Mouse (Mus musculus): ENCODE measurements around the gene Rec114. TPM values are rescaled to one million over a fixed set of nuclear protein-coding genes. Genes with fewer than 3 reads are reported as not detected.

Rec114 gene
- total and polyA plus RNA-seq, 2 experiments from 2014 or later, result 2.0 to 6.7 TPM

DNA sequence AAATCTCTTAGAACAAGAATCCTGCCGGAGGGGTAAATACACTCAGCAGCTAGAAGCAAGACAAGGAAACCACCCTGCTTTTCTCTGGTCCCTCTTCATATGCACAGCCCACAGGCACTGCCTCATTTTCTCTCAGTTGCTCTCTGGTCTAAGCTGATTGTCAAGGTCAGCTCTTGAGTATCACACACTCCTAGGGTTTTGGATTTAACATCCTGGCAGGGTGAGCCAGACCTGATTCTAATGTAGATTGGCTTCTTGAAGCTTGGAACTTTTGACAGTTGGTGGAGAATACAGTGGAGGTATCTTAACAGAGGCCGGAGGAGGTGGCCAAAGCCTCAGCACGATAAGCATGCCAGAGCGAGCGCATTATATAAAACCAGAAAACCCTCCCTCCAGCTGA lies 20.6 kb upstream of the Rec114 start:
- Histone ChIP-seq H3K36me3 (ENCODE audit: insufficient read depth, low read length) (no peaks in the 10 kb centered on the region), H3K9me3 (ENCODE audit: low read length) (no peaks in the 10 kb centered on the region), H3K4me3 (ENCODE audit: low read length) (no peak overlapping the region), H3K27ac (no peak overlapping the region), H3K27me3 (ENCODE audit: insufficient read depth, low read length) (no peaks in the 10 kb centered on the region), H3K9ac (replicated peaks; ENCODE audit: low read length) (no peak overlapping the region), H3K4me1 (ENCODE audit: insufficient read depth, low read length) (no peaks in the 10 kb centered on the region), H3K4me2 (ENCODE audit: low read depth, low read length) (no peak overlapping the region)
- DNase-seq (ENCODE audit: low spot score) (no peak), ATAC-seq (no peak)
- WGBS, result 57% methylated on average over 5 of the region's 5 CpGs
- no peak for TF ChIP-seq CTCF (IDR thresholded peaks at IDR 0.05; ENCODE audit: low read depth)

- no peaks in the 10 kb centered on the region for H3K4me1 ChIP-seq (ENCODE audit: insufficient read depth, low read length)
- no peak for TF ChIP-seq CTCF (IDR thresholded peaks at IDR 0.05; ENCODE audit: low read depth)
- ATAC-seq, result no peak
- no peak overlapping the region for H3K27ac ChIP-seq
- 91% methylated on average over 4 of the region's 4 CpGs for WGBS
- no peak for DNase-seq (ENCODE audit: low spot score)
- H3K4me3 ChIP-seq (ENCODE audit: low read length), result no peak overlapping the region
- no peak overlapping the region for H3K4me2 ChIP-seq (ENCODE audit: low read depth, low read length)
- no peaks in the 10 kb centered on the region for H3K36me3 ChIP-seq (ENCODE audit: insufficient read depth, low read length)
- H3K9me3 ChIP-seq (ENCODE audit: low read length), result no peaks in the 10 kb centered on the region
- H3K27me3 ChIP-seq (ENCODE audit: insufficient read depth, low read length), result no peaks in the 10 kb centered on the region
- no peak overlapping the region for H3K9ac ChIP-seq (replicated peaks; ENCODE audit: low read length)
Observed at GRCm38 (mm10) chr9:58763114-58763513, 19.4 kb upstream of the Rec114 start.

DNA sequence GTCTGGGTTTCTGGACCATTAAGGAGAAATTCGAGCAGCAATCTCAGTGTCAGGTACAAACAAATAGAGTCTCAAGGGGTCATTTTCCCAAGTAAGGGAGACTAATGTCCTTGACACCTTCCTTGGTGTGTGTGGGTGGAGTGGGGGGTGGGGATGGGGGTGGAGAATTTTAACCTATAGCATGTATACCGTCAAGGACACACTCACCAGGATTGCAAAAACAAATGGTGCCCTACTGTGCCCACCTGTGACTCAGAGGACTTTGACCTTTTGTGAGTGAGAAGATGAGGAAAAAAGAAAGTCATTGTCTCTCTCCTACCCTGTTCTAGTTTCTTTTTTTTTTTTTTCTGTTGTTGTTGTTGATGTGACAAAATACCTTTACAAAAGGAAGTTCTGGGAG lies 18.3 kb upstream of the Rec114 start:
- 54% methylated on average over 2 of the region's 2 CpGs for WGBS
- DNase-seq (ENCODE audit: low spot score), result no peak

GRCm38 (mm10) chr9:58758754-58759153 lies 15.0 kb upstream of the Rec114 start:
- Histone ChIP-seq H3K27ac (no peak overlapping the region), H3K4me1 (ENCODE audit: insufficient read depth, low read length) (no peaks in the 10 kb centered on the region), H3K27me3 (ENCODE audit: insufficient read depth, low read length) (no peaks in the 10 kb centered on the region), H3K9ac (replicated peaks; ENCODE audit: low read length) (no peak overlapping the region), H3K4me3 (ENCODE audit: low read length) (no peak overlapping the region), H3K9me3 (ENCODE audit: low read length) (no peaks in the 10 kb centered on the region), H3K36me3 (ENCODE audit: insufficient read depth, low read length) (no peaks in the 10 kb centered on the region), H3K4me2 (ENCODE audit: low read depth, low read length) (no peak overlapping the region)
- WGBS, result 78% methylated on average over 7 of the region's 7 CpGs
- no peak for ATAC-seq
- no peak for TF ChIP-seq CTCF (IDR thresholded peaks at IDR 0.05; ENCODE audit: low read depth)
- DNase-seq (ENCODE audit: low spot score), result no peak

More for the DNA sequence above, 18.3 kb upstream of the Rec114 start:
- H3K4me2 ChIP-seq (ENCODE audit: low read depth, low read length), result no peak overlapping the region
- ATAC-seq, result no peak
- H3K27me3 ChIP-seq (ENCODE audit: insufficient read depth, low read length), result no peaks in the 10 kb centered on the region
- no peak overlapping the region for H3K9ac ChIP-seq (replicated peaks; ENCODE audit: low read length)
- no peak overlapping the region for H3K4me3 ChIP-seq (ENCODE audit: low read length)
- TF ChIP-seq CTCF (IDR thresholded peaks at IDR 0.05; ENCODE audit: low read depth), result no peak
- no peak overlapping the region for H3K27ac ChIP-seq
- no peaks in the 10 kb centered on the region for H3K36me3 ChIP-seq (ENCODE audit: insufficient read depth, low read length)
- H3K9me3 ChIP-seq (ENCODE audit: low read length), result no peaks in the 10 kb centered on the region
- no peaks in the 10 kb centered on the region for H3K4me1 ChIP-seq (ENCODE audit: insufficient read depth, low read length)

GRCm38 (mm10) chr9:58756371-58757132 lies 12.8 kb upstream of the Rec114 start:
- no peaks in the 10 kb centered on the region for H3K4me1 ChIP-seq (ENCODE audit: insufficient read depth, low read length)
- no peaks in the 10 kb centered on the region for H3K36me3 ChIP-seq (ENCODE audit: insufficient read depth, low read length)
- H3K9me3 ChIP-seq (ENCODE audit: low read length), result no peaks in the 10 kb centered on the region
- ATAC-seq, result no peak
- no peaks in the 10 kb centered on the region for H3K27me3 ChIP-seq (ENCODE audit: insufficient read depth, low read length)
- peak; percentile 34; the same call in 1 of the 2 replicates for TF ChIP-seq CTCF (IDR thresholded peaks at IDR 0.05; ENCODE audit: low read depth)
- no peak overlapping the region for H3K27ac ChIP-seq
- no peak for DNase-seq (ENCODE audit: low spot score)
- H3K4me3 ChIP-seq (ENCODE audit: low read length), result no peak overlapping the region
- WGBS, result 75% methylated on average over 12 of the region's 12 CpGs
- no peak overlapping the region for H3K9ac ChIP-seq (replicated peaks; ENCODE audit: low read length)
- no peak overlapping the region for H3K4me2 ChIP-seq (ENCODE audit: low read depth, low read length)

- WGBS, result 61% methylated on average over 1 of the region's 1 CpGs
Observed at GRCm38 (mm10) chr9:58753606-58754005, 9.8 kb upstream of the Rec114 start.

GRCm38 (mm10) chr9:58748142-58748541 lies 4.4 kb upstream of the Rec114 start:
- H3K27me3 ChIP-seq (ENCODE audit: insufficient read depth, low read length), result no peaks in the 10 kb centered on the region
- H3K9me3 ChIP-seq (ENCODE audit: low read length), result no peaks in the 10 kb centered on the region
- TF ChIP-seq CTCF (IDR thresholded peaks at IDR 0.05; ENCODE audit: low read depth), result no peak
- no peak overlapping the region for H3K27ac ChIP-seq
- H3K4me1 ChIP-seq (ENCODE audit: insufficient read depth, low read length), result peaks cover 5% of the 10 kb centered on the region; the same call in 1 of the 2 replicates
- DNase-seq (ENCODE audit: low spot score), result no peak
- no peak overlapping the region for H3K4me3 ChIP-seq (ENCODE audit: low read length)
- 61% methylated on average over 4 of the region's 4 CpGs for WGBS
- no peak overlapping the region for H3K9ac ChIP-seq (replicated peaks; ENCODE audit: low read length)
- no peak for ATAC-seq
- no peak overlapping the region for H3K4me2 ChIP-seq (ENCODE audit: low read depth, low read length)
- H3K36me3 ChIP-seq (ENCODE audit: insufficient read depth, low read length), result no peaks in the 10 kb centered on the region

More at GRCm38 (mm10) chr9:58753606-58754005, 9.8 kb upstream of the Rec114 start:
- no peaks in the 10 kb centered on the region for H3K36me3 ChIP-seq (ENCODE audit: insufficient read depth, low read length)
- H3K4me1 ChIP-seq (ENCODE audit: insufficient read depth, low read length), result no peaks in the 10 kb centered on the region
- peak; percentile 18 for DNase-seq (ENCODE audit: low spot score)
- no peak overlapping the region for H3K27ac ChIP-seq
- no peaks in the 10 kb centered on the region for H3K9me3 ChIP-seq (ENCODE audit: low read length)
- no peak overlapping the region for H3K4me3 ChIP-seq (ENCODE audit: low read length)
- H3K9ac ChIP-seq (replicated peaks; ENCODE audit: low read length), result no peak overlapping the region
- no peak overlapping the region for H3K4me2 ChIP-seq (ENCODE audit: low read depth, low read length)
- no peak for ATAC-seq
- H3K27me3 ChIP-seq (ENCODE audit: insufficient read depth, low read length), result no peaks in the 10 kb centered on the region
- TF ChIP-seq CTCF (IDR thresholded peaks at IDR 0.05; ENCODE audit: low read depth), result no peak
